Mouse (Mus musculus) 3T3-L1 (cell line): ENCODE measurements around the gene Raph1.

ENCODE experiments used
- DNase-seq: peaks from one replicate; pipeline ENCODE4 v3.0.0-alpha.2; 2015; ENCODE audit warnings: low read depth, low spot score

Raph1 gene

DNA sequence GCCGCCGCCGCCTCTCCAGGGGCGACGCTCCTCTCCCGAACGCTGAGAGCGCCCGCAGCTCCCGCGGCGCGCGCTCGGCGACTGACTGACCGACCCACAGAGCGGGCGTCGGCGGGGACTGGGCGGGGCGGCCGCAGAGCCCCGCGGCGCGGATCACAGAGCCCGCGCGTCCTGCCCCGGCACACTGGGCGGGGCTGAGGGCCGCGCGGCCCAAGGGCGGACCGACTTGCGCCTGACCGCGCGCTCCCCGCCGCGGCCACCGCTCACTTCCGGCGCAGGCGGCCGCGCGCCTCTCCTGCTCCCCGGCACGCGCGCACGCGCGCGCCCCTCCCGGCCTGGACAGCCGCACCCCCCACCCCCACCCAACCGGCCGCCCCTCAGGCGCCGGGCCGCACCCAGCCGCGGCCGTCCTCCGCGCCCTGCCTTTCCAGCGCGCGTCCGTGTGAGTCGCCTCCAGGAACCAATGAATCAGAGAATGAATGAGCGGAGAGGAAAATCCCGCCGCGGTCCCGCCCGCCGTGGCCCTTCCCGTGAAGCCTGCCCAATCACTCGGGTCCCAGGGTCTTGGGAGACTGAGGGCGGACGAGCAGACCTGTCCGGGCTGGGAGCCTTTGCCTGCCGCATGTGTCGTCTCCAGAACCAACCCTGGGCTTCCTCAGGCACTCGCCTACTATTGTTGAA lies at the start of gene Raph1:
Gene Raph1, minus strand, starts transcription at position 474 of the 681 bp plus-strand sequence.
- DNase-seq = peak; percentile 81

DNA sequence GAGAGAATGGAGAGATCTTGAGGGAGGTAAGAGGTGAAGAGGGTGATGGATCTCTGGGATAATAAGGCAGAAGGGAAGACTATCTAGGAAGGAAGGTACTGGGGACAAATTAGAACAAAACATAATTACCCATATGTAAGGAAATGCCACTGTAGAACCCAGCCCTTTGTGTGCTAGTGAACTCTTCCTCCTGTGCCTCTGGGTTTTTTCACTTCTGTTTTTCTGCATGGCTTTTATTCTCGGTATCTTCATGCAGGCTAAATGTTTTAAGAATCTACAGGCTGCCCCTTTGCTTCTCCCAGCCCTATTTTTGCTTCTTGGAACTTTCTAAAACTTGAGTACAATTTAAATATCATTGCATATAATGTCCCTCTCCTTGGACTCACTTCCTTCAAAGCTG lies 48.8 kb upstream of the Raph1 start:
- no peak for DNase-seq

DNA sequence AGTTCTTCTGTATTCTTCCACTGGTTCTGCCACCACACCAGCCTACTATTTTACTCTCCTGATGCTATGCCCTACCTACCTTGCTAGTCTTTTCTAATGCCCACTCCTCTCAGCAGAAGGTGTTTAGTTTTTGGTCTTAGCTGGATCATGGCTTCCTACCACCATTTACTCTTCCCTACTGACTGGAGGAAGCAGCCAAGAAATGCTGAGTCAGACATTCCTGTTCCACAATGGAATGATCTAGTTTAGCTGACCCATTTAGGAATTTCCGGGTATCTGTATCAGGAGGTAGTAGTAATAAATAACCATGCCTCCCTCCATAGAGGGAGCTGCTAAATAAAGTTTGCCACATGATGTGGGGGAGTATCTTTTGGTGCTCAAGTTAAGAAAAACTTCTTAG lies 48.0 kb upstream of the Raph1 start:
- peak; percentile 66 for DNase-seq

DNA sequence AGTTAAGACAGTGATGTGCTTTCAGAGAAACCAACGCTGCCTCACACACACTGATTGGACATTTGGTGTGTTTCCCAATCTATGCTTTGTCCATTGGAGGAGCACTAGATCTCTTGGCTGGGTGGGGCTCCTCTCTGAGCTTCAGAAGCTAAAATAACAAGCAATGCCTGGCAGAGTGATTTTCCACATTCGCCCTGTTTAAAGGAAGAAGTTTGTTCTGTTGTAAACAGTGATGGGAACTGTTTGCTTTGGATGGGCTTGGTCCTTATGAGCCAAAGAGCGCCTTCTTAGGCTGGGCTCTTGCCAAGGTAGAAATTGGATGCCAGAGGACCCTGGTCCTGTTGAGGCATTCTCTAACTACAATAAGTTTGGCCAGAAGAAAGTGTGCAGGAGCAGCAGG lies 45.1 kb upstream of the Raph1 start:
- DNase-seq = no peak

DNA sequence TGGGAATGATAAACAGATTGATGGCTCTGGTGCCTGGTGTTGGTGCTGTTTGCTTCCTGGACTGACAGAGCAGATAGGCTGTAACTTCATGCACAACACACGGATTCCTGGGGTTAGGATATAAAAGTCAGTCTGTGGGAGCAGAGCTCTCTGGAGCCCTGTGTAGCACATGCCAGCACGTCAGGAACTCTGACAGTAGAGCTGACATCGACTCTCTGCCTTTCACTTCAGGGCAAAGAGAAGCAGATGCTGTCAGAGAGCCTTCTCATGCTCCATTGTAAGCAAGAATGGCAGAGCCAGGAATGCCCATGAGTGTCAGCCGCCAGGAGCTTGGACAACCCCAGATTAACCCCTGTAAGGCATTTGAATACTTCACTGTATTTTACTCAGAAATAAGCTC lies 43.7 kb upstream of the Raph1 start:
- DNase-seq = no peak

DNA sequence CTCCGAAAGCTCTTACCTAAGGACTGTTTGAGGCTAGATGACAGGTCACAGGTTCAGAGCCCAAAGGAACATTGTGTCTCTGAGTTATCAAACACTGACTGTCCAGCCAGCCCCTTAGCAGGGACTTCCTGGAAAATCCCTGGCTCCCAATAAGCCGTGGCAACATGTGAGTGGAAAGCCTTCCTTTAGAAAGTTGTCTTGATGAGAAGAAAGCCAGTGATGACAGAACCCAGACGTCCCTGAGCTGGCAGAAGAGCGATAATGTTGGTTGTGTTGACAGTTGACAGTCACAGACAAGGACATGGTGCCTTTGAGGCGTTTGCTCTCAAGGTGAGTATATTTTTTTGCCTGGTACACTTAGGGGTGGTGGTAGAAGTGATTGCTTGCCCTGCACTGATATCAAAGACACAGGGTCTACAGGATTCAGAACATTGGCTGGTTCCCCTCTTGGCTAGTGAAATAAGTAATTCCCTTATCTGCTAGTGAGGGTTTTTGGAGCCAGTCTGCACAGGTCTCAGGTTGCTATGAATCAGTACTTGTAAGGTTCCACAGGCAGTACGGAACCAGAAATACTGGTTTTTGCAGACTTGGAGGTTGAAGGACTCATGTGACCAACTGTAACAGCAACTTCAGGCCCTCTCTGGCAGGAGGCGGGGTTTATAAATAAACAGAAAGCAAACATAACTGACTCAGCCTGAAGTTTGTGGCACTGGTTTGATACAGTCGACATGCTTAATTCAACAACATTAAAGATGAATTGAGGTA lies 42.3 kb upstream of the Raph1 start:
- DNase-seq = no peak

DNA sequence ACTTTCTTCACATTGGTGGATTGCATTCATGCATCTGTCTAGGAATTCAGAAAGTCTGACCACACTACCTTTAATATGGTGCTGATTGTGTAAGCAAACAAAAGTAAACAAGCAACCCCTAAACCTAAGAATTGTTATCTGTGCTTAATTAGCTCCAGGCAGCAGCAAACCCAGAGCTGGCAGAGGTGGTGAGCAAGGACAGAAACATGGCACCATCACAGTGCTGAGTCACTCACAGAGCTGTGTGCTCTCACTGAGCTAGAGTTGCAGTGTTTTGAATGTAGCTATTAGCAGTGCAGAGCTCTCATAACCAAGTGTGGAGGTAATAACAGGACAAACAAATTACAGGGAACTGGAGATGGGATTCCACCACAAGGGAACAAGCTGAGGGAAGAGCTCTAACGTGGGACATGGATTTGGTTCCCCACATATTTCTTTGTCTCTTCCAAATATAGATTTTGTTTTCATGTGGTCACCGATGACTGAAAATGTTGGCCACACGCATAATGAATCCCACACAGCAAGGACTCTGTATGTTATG lies 37.6 kb upstream of the Raph1 start:
- peak; percentile 72 for DNase-seq

DNA sequence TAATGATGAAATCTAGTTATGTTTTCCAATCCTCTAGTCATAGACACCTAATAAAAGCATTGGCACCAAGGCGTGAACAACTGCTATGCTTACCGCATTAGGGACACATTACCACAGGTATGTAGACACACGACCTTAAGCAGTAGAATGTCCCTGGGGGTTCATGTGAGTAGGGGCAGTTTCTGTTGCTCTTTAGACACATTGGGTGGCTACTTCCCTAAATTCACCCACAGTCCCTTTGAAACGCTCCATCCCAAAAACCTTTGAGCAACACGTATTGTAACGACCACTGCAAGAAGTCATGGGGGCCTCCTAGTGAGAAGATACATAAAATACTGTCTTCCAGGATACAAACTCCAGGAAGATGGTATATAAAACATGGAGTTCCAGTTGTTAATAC lies 33.8 kb upstream of the Raph1 start:
- DNase-seq = no peak

DNA sequence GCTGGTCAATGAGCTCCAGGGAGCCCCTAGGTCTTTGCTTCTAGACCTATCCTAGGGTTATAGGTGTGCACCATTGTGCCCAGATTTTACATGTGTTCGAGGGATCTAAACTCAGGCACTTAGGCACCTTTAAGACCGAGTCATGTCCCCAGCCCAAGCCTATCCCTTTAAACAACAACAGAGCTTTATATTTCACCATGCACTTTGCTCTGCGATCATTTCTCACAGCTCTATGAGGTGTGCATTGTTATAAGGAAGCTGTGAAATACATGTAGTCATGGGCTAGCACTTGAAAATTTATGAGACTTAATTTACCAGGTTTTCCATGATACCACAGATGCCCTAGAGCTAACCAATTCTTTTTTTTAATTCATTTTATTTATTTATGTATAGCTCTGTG lies 33.0 kb upstream of the Raph1 start:
- DNase-seq = no peak

DNA sequence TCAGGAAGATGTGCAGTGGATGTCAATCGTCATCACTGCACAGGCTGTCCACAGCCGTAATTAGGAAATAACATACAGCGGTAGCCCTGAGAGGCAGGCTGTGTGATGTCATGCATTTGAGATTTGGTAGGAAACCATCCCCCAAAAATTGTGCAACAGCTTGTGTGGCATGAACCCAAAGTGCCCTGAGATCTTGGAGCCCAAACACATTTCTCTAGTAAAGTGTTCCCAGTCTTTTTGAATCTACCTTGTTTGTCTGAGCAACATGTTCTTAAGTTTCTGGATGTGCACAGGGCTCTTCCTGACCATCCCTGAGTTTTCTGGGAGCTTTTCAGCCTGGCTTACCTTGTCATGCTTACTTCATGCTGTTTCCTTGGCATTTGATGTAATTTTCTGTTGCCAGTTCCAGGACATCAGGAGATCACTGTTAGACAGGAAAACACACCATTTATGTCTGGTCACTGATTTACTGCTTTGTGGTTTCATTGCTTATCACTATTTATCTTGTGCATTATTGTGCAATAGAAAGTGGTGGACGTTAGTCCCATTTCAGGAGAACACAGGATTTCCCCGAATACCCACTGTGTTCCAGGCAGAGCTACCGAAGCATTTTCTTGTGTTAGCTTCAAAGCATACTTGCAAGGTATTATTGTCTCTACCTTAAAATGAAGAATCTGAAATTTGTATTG lies 32.3 kb upstream of the Raph1 start:
- DNase-seq = peak; percentile 66

DNA sequence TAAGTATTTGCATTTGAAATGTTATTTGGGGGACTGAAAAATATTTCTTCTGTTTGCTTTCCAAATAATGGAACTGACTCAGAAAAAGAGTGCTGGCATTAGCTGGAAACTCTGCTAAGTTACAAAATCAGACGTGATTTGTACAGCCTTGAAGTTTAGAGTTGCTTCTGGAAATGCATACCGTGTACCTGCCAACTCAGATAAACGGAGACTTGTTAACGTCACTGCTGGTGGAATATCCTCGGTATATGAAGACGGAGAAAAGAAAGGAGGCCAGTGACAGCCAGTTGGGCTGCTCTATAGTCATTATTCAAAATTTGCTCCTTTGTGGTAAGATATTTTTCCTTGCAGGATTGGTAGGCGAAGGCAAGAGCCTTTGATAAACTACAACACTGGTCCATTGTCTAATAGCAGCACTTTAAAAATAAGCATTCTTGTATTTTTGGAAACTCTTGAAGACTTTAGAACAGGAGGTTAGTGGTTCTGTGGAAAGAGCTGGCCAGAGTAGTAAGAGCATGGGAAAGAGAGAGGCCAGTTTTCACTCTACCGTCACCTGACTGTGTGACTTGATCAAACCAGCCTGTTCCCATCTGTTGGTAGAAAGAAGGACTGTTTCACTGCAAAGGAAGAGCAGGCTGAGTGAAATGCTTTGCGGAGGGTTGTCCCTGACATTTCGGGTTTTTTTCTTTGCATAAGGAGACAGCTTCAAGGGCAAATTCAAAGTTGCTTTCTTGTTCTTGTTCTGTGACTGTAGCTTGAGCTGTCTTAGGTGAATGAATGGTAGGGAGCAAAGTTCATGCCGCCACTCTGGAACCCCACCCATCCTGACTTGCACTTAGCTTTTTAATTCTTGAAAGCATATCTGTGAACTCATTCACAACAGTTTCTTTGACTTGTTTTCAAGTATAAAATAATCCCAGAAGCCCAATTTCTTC lies 29.7 kb upstream of the Raph1 start:
- no peak for DNase-seq

DNA sequence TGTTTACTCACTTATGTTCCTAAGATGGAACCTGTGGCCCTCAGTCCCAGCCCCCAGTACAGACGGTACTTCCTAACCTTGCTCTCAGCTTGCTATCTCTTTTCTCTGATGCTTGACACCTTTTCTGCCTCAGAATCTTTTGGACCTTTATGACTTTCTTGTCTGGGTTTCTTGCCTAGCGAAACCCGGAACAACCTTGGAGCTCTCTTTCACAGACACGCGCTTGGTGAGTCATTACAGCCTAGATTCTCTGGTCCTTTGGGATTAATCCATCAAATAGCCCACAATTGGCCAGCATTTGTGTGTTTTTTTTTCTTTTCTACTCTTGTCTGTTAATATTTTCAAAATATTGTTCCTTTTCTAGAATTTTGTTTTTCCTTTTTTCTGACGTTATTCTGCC lies 26.2 kb upstream of the Raph1 start:
- peak; percentile 56 for DNase-seq

DNA sequence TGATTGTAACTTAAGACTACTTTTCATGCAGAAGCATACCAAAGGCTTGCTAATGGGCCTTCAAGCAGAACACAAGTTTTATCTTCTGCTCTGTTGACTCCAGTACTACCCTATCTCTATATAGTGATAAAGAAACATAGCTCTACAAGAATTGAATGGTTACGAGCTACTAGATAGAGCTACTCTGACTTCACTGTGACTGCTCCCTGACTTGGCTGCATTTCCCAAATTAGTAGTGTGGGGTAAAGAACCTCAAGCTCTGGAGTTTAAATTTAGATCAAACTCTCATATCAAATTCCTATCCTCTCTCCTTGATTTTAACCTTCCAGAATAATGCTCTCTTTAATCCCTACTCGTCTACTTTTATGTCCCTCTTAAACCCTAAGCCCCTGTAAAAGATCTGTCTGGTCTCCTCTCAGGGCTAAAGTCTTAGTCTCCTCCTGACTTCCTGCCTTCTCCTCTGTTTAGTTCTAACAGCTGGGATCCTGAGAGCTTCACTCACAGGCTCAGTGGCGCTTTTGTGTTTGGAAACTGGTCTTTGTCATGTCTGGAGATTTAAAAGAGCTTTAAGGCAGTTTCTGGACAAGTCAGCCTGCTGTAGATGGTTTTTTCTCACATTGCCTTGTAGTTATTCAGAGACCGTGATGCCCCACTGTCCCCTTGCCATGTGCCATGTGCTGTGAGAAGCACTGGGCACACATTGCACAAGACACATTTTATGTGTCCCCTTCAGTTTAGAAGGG lies 22.2 kb upstream of the Raph1 start:
- no peak for DNase-seq

DNA sequence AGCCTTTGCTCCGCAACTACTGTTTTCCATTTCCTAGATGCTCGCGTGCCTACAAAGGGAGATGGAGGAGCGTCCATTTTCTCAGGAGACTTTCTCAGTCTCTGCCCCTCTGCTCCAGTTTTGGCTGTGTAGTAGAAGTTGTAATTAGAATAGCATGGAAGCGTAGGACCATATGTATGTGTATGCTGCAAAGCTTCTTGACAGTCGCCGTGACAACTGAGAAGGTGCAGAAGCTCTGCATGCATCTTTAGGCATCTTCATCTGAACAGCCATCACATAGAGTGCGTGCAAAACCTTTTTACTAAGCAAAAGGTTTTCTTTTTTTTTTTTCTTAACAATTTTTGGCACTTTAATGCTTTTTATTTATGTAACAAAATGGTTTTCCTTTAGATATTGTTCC lies 14.1 kb upstream of the Raph1 start:
- DNase-seq = no peak

DNA sequence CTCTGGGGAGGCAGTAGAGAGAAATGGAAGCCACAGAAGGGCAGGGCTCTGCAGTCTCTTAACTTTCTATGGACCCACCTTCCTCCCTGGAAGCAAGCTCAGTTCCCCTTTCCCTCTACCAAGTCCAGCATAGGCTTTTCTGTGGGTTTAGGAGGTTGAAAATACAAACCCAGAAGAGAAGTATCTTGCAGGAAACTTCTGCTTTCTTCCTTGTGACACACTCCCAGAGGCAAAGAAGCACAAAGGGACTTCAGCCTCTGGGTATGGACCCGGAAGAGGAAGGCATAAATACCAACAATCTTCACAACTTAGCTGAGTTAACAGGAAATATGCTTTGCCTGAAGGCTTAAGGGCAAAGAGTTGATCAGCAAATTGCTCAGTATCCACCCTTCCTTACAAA lies 13.0 kb upstream of the Raph1 start:
- no peak for DNase-seq

DNA sequence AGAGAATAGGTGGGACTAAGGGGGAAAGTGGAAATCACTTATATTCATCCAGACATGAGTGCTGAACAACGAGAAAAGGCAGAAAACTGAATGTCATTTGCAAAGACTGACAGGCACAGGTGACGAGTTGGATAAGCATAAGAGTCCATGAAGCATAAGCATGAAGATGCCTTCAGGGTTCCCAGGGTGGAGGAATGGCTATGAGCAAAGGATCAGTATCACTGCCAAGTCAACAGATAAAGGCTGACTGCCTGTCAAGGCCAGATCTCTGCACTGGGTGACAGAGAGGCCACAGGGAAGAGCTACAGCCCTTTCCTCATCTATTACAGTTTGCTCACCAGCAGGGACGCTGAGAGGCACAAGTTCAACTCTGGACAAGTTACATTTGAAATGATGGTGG lies 5.8 kb upstream of the Raph1 start:
- DNase-seq = peak; percentile 7

DNA sequence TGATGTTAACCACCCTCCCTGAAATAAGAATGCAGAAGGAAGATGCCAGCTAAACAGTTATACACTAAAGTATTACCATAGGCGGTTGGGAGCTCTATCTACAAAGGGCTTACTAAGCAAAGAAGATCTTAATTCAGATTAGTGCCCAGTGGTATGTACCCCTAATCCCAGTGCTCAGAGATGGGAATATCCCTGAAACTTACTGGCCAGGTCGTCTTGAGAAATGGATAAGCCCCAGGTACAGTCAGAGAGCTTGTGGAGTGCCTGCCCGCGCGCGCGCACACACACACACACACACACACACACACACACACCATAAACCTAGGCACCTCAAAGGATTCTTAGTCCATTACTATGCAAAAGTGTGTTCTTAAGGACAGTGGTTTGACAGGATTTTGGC lies 2.8 kb upstream of the Raph1 start:
- no peak for DNase-seq

DNA sequence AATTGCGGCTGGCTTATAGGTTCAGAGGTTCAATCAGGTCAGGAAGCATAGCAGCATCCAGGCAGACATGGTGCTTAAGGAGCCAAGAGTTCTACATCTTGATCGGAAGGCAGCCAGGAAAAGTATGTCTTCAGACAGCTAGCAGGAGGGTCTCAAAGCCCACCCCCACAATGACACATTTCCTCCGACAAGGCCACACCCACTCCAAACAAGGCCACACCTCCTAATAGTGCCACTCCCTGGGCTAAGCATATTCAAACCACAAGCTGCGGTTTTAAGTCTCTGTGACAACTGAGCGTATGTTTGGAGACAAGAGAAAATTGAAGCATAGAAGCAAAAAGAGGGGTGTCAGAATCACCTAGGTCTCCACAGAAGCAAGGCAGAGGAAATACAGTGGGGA lies 2.3 kb upstream of the Raph1 start:
- DNase-seq = no peak

DNA sequence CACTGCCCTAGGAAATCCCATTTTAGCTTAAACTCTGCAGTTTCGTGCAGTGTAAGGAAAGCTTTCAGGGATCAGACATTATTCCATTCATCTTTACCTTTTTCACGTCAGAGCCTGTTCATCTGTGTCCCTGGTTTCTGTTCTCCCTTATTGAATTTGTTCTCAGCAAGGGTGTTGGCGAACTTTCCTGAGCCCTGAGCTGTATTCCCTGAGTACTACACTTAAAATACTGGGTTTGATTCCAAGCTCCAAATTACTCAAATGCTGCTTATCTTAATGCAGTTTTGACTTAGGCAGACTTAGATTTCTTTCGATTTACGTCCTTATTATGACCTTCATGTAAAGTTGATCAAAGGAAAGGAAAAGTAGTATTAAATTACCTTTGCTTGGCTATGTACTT lies 417 bp upstream of the Raph1 start:
- no peak for DNase-seq

DNA sequence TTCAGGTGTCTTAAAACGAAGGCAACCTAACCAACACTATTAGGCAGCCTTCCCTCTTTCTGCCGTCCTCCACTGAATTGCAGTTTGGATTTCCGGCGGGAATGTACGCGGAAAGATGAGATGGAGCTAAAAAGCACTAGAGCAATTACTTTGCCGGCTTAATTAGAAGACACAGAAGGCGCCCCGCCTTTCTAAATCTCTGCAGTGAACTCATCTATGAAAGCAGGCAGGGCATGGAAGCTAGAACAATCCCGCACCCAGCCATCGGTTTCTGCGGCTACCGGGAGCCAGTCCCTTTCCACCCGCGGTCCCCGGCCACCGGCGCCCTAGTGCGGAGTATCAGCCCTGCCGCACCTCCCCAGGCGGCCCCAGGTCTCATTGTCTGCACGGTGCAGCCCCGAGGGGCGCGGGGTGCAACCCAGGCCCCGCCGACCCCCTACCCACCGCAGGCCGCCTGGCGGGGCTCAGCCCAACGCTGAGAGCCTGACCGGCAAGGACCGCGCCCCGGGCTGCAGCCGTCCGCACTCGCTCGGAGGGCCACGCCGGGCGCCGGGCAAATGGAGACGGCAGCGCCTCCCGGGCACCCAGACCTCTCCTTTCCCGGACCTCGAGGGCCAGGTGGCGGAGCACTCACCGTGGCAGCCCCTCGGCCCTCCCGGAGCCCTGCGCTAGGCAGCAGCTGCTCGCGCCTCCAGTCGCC lies 823 bp downstream of the Raph1 start:
- peak; percentile 52 for DNase-seq
